Mouse (Mus musculus) embryonic facial prominence, embryonic 12.5 days (tissue): ENCODE data around the gene Omg. TPM values are rescaled to one million over a fixed set of nuclear protein-coding genes. Genes with fewer than 3 reads are reported as not detected.

Source experiments
- ATAC-seq: fragments of 200-750 bp; cut with Nextera tagmentation; 2 replicates; pipeline ENCODE4 v1.8.0; 2017; ENCODE audit not compliant: insufficient number of reproducible peaks, insufficient read depth, low FRiP score, low TSS enrichment
- H3K27ac ChIP-seq: fragments of 300-500 bp; sonication (generic); 2 replicates; pipeline ENCODE4 v1.5.1; 2016; ENCODE audit warnings: mild to moderate bottlenecking
- H3K27me3 ChIP-seq: fragments of 300-500 bp; sonication (generic); 2 replicates; pipeline ENCODE4 v1.6.1; 2016; ENCODE audit warnings: mild to moderate bottlenecking, moderate library complexity
- H3K36me3 ChIP-seq: fragments of 300-500 bp; sonication (generic); 2 replicates; pipeline ENCODE4 v1.6.1; 2016; ENCODE audit warnings: mild to moderate bottlenecking
- H3K4me1 ChIP-seq: fragments of 300-500 bp; sonication (generic); 2 replicates; pipeline ENCODE4 v1.6.1; 2016
- H3K4me2 ChIP-seq: fragments of 300-500 bp; sonication (generic); replicated peaks from 2 replicates; pipeline ENCODE4 v1.6.1; 2016; ENCODE audit warnings: mild to moderate bottlenecking, moderate library complexity
- H3K4me3 ChIP-seq: fragments of 300-500 bp; sonication (generic); 2 replicates; pipeline ENCODE4 v1.5.1; 2016; ENCODE audit warnings: mild to moderate bottlenecking
- H3K9ac ChIP-seq: fragments of 300-500 bp; sonication (generic); 2 replicates; pipeline ENCODE4 v1.6.1; 2016; ENCODE audit warnings: mild to moderate bottlenecking, moderate library complexity
- H3K9me3 ChIP-seq: fragments of 300-500 bp; sonication (generic); 2 replicates; pipeline ENCODE4 v1.6.1; 2016; ENCODE audit warnings: mild to moderate bottlenecking, moderate library complexity
- WGBS: fragments of 180-500 bp; shearing (Covaris S2); methylation state at CpG from one replicate; pipeline ENCODE4 v1.1.7; 2016; 5-methylcytosine and 5-hydroxymethylcytosine counted together
- polyA plus RNA-seq: library from polyadenylated mRNA; unstranded; fragments of >200 nt; fragmentation: Nextera tagmentation; extraction: Ambion mirVana; gene quantifications from 2 replicates; pipeline ENCODE4 v1.2.1, GENCODE M21; 2016

The Omg gene
- polyA plus RNA-seq, 1 experiment from 2014 or later, result 0.51 TPM

DNA sequence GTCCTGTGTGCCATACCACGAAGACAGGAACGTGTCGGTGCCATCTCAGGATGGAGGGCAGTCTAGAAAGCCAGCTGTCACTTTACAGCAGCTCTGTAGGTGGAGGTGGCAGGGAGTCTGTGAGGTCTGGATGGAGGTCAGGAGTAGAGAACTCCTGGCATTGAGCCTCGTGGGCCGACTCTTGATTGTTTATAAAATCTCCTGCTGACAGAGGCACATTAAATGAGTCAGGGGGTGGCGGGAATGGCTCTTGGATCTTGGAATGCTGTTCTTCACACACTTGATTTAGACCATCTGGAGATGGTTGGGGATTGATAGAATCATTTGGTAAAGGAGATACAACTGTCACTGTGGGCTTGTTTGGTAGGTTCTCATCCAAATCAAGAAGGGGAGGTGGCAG, 11.4 kb upstream of the Omg start:
- Histone ChIP-seq H3K4me1 (no peaks in the 10 kb centered on the region), H3K27ac (no peak overlapping the region), H3K9me3 (no peaks in the 10 kb centered on the region), H3K9ac (no peak overlapping the region), H3K36me3 (no peaks in the 10 kb centered on the region), H3K4me2 (no peak overlapping the region), H3K4me3 (no peak overlapping the region), H3K27me3 (no peaks in the 10 kb centered on the region)
- ATAC-seq, result no peak
- 76% methylated on average over 6 of the region's 6 CpGs for whole genome bisulfite sequencing

DNA sequence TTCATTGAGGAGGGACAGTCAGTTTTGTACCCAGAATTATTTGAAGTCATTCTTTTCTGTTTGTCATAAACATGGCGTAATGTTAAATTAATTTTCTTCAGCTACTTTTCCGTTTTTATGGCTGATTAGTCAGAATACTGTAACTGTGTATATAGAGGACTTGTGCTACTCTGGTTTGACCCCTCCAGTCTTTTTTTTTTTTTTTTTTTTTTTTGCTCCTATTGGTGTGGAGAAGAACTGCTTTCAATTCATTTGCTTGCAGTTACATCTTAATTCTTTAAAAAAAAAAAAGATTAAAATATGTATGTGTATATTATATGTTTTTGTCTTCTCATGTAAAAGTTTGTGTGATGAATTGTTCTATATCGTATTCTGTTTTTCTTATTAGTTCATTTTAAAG, 8.1 kb upstream of the Omg start:
- ATAC-seq, result no peak
- Histone ChIP-seq H3K4me2 (no peak overlapping the region), H3K9me3 (no peaks in the 10 kb centered on the region), H3K27me3 (no peaks in the 10 kb centered on the region), H3K9ac (no peak overlapping the region), H3K27ac (no peak overlapping the region), H3K4me1 (no peaks in the 10 kb centered on the region), H3K36me3 (no peaks in the 10 kb centered on the region), H3K4me3 (no peak overlapping the region)
- 92% methylated on average over 3 of the region's 3 CpGs for WGBS

DNA sequence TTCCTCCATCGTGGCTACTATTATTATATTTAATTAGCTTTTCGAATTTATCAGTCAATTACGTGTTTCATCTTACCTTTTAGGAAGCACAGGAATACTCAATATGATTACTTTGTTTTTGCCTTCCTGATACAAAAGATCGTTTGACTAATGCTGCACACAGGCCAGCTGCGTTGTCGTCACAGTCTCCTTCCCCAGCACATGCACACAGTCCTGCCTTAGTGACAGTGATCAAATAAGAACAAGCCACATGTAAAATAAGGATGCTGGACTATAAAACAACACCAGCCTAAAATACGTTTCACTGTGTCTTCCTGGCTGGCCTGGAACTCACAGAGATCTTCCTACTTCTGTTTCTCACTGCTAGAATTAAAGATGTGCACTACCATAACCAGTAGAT, 622 bp upstream of the Omg start:
- H3K4me2 ChIP-seq, result no peak overlapping the region
- no peaks in the 10 kb centered on the region for H3K4me1 ChIP-seq
- H3K9me3 ChIP-seq, result no peaks in the 10 kb centered on the region
- H3K27me3 ChIP-seq, result no peaks in the 10 kb centered on the region
- no peak for ATAC-seq
- 89% methylated on average over 7 of the region's 7 CpGs for whole genome bisulfite sequencing
- no peak overlapping the region for H3K4me3 ChIP-seq
- 0 out of 2 replicates have a peak, but pooled peaks cover 3% of the 10 kb centered on the region for H3K36me3 ChIP-seq
- H3K9ac ChIP-seq, result no peak overlapping the region
- no peak overlapping the region for H3K27ac ChIP-seq

DNA sequence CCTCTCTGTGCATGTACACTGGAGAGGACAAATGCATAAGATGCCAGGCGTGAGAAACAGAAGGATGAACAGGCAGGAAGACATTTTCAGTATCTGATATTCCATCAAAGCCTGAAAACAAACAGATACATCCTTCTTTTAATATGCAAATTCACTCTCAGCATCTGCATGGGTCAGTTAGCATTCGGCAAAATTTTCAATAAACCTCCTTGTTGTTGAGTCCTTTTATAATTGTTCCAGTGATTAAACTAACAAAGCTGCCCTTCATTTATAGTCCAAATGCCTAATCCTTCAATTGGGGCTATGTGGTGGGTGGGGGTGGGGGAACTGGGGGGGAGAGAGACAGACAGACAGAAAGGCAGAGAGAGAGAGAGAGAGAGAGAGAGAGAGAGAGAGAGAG, 967 bp downstream of the Omg start:
- H3K9me3 ChIP-seq, result no peaks in the 10 kb centered on the region
- H3K27me3 ChIP-seq, result no peaks in the 10 kb centered on the region
- no peak overlapping the region for H3K27ac ChIP-seq
- no peaks in the 10 kb centered on the region for H3K4me1 ChIP-seq
- ATAC-seq, result no peak
- 62% methylated on average over 2 of the region's 2 CpGs for WGBS
- H3K4me3 ChIP-seq, result no peak overlapping the region
- H3K4me2 ChIP-seq, result no peak overlapping the region
- no peak overlapping the region for H3K9ac ChIP-seq
- H3K36me3 ChIP-seq, result 0 out of 2 replicates have a peak, but pooled peaks cover 3% of the 10 kb centered on the region

DNA sequence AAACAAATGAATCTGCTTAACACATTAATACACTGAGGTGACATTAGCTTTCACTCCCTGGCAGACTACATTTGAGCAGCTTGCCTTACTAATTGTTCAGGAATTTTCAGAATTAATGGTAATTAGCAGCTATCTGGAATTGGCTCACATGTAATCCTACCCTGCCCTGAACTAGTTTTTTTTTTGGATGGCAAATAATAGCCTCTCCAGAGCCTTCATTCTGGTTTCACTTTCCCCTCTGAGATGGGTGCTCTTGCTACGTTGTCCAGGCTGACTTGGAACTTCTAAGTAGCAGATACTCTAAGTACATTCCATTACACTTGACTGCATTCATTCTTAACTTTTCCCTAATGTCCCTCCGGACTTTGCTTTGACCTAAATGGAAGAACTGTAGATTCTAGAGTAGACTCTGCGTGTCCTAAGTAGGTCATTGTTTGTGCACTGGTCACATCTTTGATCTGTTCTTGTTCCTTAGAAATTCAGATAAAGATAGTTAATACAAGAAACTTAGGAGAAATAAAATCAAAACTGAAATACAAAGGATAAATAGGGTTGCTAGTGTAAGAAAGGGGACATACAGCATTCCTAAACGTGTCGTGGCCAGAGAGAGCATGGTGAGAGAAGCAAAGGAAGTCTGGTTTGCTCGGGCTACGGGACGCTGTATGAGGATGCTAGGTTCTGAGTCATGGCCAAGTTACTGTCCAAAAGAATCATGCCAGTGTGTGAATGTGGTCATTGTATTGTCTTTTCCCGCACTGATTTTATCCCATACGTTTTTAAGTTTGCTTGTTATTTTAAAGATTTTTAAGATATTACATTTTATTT, 8.7 kb downstream of the Omg start:
- 80% methylated on average over 10 of the region's 10 CpGs for WGBS
- H3K4me1 ChIP-seq, result no peaks in the 10 kb centered on the region

DNA sequence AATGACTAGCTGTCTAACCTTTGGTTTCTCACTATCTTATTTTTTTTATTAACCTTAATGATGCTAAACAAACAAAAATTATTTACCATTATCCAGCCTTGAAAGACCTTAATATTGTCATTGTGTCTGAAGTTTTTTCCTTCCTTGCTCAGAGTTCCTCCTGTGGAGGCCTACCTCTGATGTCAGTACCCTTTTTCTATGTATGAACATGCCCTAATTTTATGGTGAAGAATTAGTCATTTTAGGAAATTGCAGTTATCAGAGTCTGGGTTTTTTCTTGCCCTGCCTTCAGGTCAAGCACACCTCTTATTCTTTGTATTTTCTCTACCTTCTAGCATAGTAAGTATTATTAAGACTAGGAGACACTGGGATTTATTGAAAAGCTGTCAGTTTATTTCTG, 19.2 kb downstream of the Omg start:
- Histone ChIP-seq H3K27me3 (no peaks in the 10 kb centered on the region), H3K4me2 (no peak overlapping the region), H3K4me1 (no peaks in the 10 kb centered on the region), H3K4me3 (no peak overlapping the region), H3K9me3 (no peaks in the 10 kb centered on the region), H3K27ac (no peak overlapping the region), H3K36me3 (peaks cover 31% of the 10 kb centered on the region; the same call in 1 of the 2 replicates), H3K9ac (no peak overlapping the region)
- no peak for ATAC-seq

More for the DNA sequence above, 8.7 kb downstream of the Omg start:
- Histone ChIP-seq H3K4me3 (no peak overlapping the region), H3K4me2 (no peak overlapping the region), H3K9ac (no peak overlapping the region), H3K27me3 (no peaks in the 10 kb centered on the region), H3K36me3 (peaks cover 7% of the 10 kb centered on the region; the same call in 1 of the 2 replicates), H3K27ac (no peak overlapping the region), H3K9me3 (no peaks in the 10 kb centered on the region)
- ATAC-seq, result no peak

DNA sequence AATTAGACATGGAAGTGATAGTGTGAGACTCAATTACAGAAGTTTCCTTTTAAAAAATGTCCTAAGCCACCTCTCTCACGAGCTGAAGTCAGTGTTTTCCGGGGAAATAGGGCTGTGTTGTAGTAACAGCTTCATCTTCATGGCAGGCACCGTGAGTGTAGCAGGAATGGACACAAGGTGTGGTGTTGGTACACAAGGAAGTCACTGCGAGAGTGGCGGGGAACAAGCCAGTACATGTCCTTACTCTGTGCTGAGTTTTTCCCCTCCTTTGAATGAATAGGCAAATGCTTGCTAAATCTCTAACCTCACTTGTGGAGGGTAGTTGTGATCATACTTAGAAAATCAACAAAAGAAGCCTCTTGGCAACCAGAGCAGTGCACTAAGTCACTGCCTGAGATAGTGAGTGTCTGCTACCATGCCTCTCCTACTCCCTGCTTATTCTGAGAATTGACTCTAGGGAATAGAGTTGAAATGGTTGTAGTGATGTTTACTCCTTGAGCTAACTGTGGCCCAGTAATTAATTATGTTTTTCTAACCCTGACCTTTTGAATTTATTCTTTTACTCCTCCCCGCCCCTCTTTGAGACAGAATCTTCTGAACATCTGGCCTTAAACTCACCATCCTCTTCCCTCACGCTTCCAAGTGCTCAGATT, 19.9 kb downstream of the Omg start:
- H3K9me3 ChIP-seq, result no peaks in the 10 kb centered on the region
- H3K36me3 ChIP-seq, result peaks cover 33% of the 10 kb centered on the region; the same call in 1 of the 2 replicates
- H3K27ac ChIP-seq, result no peak overlapping the region
- 62% methylated on average over 7 of the region's 7 CpGs for WGBS
- no peaks in the 10 kb centered on the region for H3K27me3 ChIP-seq
- H3K4me2 ChIP-seq, result no peak overlapping the region
- H3K4me1 ChIP-seq, result no peaks in the 10 kb centered on the region
- no peak overlapping the region for H3K9ac ChIP-seq
- no peak overlapping the region for H3K4me3 ChIP-seq
- ATAC-seq, result no peak

DNA sequence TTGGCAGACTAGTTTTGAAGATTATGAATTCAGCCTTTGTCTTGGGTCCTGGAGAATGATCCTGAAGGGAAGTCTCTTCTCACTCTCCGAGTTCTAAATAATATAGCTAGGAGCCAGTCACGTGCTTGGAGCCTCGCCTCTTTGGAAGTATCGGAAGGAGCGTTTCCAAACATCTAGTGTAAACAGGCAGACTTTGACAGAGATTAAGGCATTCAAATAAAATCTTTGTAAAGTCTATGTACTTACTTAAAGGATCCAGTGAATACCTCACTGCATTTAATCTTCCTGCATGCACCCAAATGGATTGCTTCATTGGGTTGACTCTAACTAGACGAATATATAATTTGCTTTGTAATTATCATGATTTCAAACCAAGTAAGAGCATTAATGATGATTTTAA, 20.5 kb downstream of the Omg start:
- Histone ChIP-seq H3K4me1 (no peaks in the 10 kb centered on the region), H3K4me3 (no peak overlapping the region), H3K4me2 (no peak overlapping the region), H3K27me3 (no peaks in the 10 kb centered on the region), H3K27ac (no peak overlapping the region), H3K9ac (no peak overlapping the region), H3K36me3 (peaks cover 34% of the 10 kb centered on the region), H3K9me3 (no peaks in the 10 kb centered on the region)
- WGBS, result 85% methylated on average over 6 of the region's 6 CpGs
- no peak for ATAC-seq

DNA sequence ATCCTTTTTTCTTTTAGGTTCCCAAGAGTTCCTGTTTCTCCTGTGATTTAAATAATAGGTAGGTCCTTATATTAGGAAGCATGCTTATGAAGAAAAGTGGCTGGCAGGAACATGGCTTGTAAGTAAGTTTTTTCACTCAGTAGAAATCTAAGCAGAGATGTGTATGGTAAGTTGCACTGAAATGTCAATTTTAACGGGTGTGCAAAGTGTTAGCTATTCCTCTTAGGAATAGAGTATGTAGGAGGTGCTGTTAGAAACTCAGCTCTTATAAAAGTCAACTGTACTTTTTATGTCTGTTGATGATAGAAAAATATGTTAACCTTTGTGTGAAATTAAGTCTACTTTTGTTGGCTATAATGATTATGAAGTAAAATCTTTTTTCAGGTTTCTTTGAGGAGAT, 35.8 kb downstream of the Omg start:
- 74% methylated on average over 1 of the region's 1 CpGs for whole genome bisulfite sequencing
- peaks cover 22% of the 10 kb centered on the region for H3K36me3 ChIP-seq

DNA sequence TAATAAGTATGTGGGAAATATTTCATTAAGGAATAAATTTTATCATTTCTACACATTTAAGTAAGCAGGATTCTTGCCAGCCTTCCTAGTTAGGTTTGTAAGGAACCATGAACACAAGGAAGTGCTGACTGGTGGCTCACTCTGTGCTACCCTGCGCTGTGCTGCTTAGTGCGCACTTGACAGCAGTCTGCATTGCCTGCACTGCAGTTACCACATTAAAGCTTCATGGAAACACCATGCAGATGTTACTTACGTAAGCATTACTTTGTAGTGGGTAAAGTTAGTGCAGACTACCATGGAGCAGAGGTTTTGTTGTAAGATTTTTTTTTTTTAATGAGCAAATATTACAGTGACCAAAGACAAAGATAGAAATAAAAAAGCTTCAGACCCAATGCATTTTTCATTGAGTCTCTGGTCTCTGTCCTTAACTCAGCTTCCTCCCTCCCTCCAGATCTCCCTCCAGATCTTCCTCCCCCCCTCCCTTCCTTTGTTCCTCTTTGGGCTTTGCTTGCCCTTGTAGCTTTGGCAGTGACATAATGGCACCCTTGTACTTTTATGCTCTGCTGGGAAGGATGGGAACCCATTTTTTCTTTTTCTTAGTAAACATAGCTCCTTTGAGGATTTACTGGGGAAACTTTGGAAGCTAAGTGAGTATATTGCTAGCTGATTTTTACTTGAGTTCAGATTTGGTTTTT, 43.0 kb downstream of the Omg start:
- H3K36me3 ChIP-seq, result peaks cover 34% of the 10 kb centered on the region
- no peaks in the 10 kb centered on the region for H3K27me3 ChIP-seq
- ATAC-seq, result no peak
- H3K9ac ChIP-seq, result no peak overlapping the region
- no peaks in the 10 kb centered on the region for H3K4me1 ChIP-seq
- no peak overlapping the region for H3K27ac ChIP-seq
- no peak overlapping the region for H3K4me2 ChIP-seq
- 81% methylated on average over 3 of the region's 3 CpGs for WGBS
- H3K4me3 ChIP-seq, result no peak overlapping the region
- no peaks in the 10 kb centered on the region for H3K9me3 ChIP-seq

More for the DNA sequence above, 35.8 kb downstream of the Omg start:
- Histone ChIP-seq H3K9me3 (no peaks in the 10 kb centered on the region), H3K27ac (no peak overlapping the region), H3K4me2 (no peak overlapping the region), H3K4me1 (no peaks in the 10 kb centered on the region), H3K27me3 (no peaks in the 10 kb centered on the region), H3K9ac (no peak overlapping the region), H3K4me3 (no peak overlapping the region)
- ATAC-seq, result no peak

DNA sequence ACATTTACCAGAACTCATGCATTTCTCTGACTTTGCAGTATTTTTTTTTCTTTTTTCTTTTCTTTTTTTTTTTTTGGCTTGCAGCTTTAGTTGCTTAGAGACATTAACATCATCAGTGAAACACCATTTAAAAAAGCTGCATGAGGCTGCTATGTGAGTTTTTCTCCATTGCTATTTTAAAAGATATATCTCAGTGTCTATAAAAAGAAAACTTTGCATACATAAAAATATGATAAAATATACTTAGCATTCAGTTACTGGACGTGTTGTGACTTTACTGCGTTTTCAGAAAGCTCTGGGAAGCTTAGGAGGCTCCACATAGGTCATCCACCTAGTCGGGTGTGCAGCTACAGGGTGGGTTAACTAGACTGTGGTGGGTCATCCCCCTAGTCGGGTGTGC, 44.0 kb downstream of the Omg start:
- no peaks in the 10 kb centered on the region for H3K9me3 ChIP-seq
- H3K9ac ChIP-seq, result no peak overlapping the region
- H3K4me3 ChIP-seq, result no peak overlapping the region
- H3K27ac ChIP-seq, result no peak overlapping the region
- WGBS, result 90% methylated on average over 4 of the region's 4 CpGs
- no peaks in the 10 kb centered on the region for H3K27me3 ChIP-seq
- peaks cover 41% of the 10 kb centered on the region for H3K36me3 ChIP-seq
- no peaks in the 10 kb centered on the region for H3K4me1 ChIP-seq
- H3K4me2 ChIP-seq, result no peak overlapping the region
- no peak for ATAC-seq

DNA sequence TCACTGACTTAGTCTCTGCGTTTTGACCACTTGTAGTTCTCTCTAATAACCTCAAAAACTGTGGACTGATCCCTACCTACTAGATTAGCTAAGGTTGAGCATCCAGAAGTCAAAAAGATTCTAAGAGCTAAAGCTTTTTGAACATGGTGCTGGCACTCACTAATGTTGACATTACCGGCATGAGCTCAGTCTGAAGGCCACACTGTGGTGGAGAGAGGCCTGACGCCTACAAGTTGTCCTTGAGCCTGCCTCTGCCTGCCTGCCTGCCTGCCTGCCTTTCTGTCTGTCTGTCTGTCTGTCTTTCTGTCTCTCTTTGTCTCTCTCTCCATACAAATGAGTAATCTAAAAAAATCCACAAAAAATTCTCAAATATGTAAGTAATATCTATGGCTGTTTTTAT, 46.0 kb downstream of the Omg start:
- ATAC-seq, result no peak
- 90% methylated on average over 3 of the region's 3 CpGs for WGBS
- no peak overlapping the region for H3K4me2 ChIP-seq
- no peaks in the 10 kb centered on the region for H3K27me3 ChIP-seq
- peaks cover 49% of the 10 kb centered on the region for H3K36me3 ChIP-seq
- H3K27ac ChIP-seq, result no peak overlapping the region
- no peak overlapping the region for H3K9ac ChIP-seq
- no peaks in the 10 kb centered on the region for H3K9me3 ChIP-seq
- H3K4me3 ChIP-seq, result no peak overlapping the region
- H3K4me1 ChIP-seq, result no peaks in the 10 kb centered on the region
